Mouse (Mus musculus): ENCODE measurements at regions not wholly inside any gene's neighbourhood (a gene's known extent, or its start where the extent isn't known, plus 50 kb on each side); places are given as distances from the start of the nearest gene placed in this dataset.

DNA sequence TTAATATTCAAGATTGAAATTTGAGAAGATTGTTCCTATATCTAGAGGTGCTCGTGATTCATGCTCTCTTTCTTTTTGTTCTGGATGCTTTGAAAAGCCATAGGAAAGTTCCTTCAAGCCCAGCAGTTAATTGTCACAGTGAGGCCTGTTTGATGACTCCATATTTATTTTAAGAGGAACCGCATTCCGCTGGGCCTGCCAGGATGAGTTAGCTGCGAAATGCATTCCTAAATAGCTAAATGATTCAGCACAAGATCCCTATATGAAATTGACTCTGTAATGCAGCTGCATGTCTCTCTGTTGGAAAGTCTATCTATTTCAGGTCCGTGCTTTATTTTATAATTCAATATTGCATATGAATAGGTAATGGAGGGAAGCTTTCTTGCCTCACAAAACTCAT lies 511.9 kb upstream of the Adgra3 start:
- no peak overlapping the region for H3K4me3 ChIP-seq (replicated peaks)
- ATAC-seq, result no peak
- no peak overlapping the region for H3K9ac ChIP-seq (replicated peaks)
- no peaks in the 10 kb centered on the region for H3K4me1 ChIP-seq (replicated peaks)
- no peaks in the 10 kb centered on the region for H3K27me3 ChIP-seq
- no peak overlapping the region for H3K27ac ChIP-seq
- 79% methylated on average over 5 of the region's 5 CpGs for WGBS
- no peaks in the 10 kb centered on the region for H3K36me3 ChIP-seq
- no peak overlapping the region for H3K4me2 ChIP-seq (replicated peaks)
- H3K9me3 ChIP-seq, result no peaks in the 10 kb centered on the region

DNA sequence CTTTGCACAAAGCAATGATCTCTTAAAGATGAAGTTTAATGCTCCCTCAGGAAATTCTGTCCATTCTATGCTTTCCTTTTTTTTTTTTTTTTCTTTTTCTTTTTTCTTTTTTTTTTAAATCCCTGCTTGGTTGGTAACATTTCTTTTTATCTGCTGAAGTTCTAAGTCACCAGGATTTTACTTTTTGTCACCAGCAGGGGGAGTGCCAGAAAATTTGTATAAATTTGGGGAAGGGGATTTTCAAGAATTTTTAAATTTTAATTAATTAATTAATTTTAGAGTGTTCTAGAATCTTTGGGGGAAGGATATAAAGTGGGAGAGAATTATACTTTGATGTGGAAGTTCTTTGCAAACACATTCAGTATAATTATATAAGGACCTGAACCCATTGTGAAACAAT lies 492.3 kb upstream of the Adgra3 start:
- no peak for ATAC-seq
- H3K9me3 ChIP-seq, result no peaks in the 10 kb centered on the region
- no peaks in the 10 kb centered on the region for H3K36me3 ChIP-seq
- no peak overlapping the region for H3K4me2 ChIP-seq (replicated peaks)
- no peaks in the 10 kb centered on the region for H3K27me3 ChIP-seq
- H3K4me1 ChIP-seq (replicated peaks), result no peaks in the 10 kb centered on the region
- no peak overlapping the region for H3K27ac ChIP-seq
- no peak overlapping the region for H3K4me3 ChIP-seq (replicated peaks)
- H3K9ac ChIP-seq (replicated peaks), result no peak overlapping the region

GRCm38 (mm10) chr5:50512539-50512938 lies 453.7 kb upstream of the Adgra3 start:
- Histone ChIP-seq H3K27me3 (no peaks in the 10 kb centered on the region), H3K9ac (replicated peaks) (no peak overlapping the region), H3K9me3 (no peaks in the 10 kb centered on the region), H3K4me1 (replicated peaks) (no peaks in the 10 kb centered on the region), H3K27ac (no peak overlapping the region), H3K36me3 (no peaks in the 10 kb centered on the region), H3K4me2 (replicated peaks) (no peak overlapping the region), H3K4me3 (replicated peaks) (no peak overlapping the region)
- no peak for ATAC-seq
- 68% methylated on average over 2 of the region's 2 CpGs for WGBS

DNA sequence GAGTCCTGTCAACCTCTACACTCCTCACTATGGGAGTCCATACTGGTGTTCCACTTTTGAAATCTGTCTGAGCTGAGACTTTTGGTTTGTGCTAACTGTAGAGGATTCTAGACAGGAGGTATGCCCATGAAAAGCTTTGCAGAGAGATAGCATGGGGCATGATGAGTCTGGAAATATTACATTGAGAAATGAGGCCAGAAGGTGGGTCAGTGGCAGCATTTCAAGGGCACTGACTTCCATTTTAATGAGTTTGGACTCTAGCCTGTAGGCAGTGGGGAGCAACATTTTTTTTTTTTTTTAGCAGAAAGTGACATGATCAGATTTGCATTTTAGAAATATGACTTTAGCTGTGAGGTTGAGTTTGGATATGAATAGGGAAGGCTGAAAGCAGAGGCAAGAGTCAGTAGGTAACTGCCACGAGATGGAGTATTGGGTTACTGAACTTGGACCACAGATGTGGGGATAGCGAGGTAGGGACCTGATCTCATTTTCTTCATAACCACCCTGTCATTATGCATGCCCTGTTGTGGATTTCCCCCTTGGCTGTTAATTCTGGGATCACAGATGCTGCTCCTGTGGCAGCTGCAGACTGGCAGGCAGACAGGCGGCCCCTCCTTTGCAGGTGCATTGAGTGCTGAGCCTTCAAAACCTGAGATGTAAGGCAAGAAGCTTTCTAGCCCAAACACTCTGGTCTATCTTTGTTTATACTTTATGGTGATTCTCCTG lies 451.1 kb upstream of the Adgra3 start:
- Histone ChIP-seq H3K9ac (replicated peaks) (no peak overlapping the region), H3K9me3 (no peaks in the 10 kb centered on the region), H3K36me3 (no peaks in the 10 kb centered on the region), H3K4me2 (replicated peaks) (no peak overlapping the region), H3K4me3 (replicated peaks) (no peak overlapping the region), H3K27me3 (no peaks in the 10 kb centered on the region), H3K4me1 (replicated peaks) (no peaks in the 10 kb centered on the region), H3K27ac (no peak overlapping the region)
- 86% methylated on average over 3 of the region's 3 CpGs for WGBS
- ATAC-seq, result no peak

DNA sequence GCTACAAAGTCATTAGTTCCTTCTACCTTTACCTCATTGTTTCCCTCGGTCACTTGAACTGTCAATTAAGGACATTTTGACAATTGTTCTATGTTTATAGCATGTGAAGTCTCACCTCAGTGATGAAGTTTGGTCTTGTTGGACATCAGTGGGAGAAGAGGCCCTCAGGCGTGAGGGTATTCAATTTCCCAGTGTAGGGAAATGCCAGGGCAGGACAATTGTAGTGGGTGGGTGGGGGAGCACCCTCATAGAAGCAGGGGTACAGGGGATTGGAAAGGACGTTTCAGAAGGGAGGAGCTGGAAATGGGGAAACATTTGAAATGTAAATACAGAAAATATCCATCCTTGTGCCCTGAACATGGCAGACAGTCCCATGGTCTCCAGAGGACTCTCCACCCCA lies 431.4 kb upstream of the Adgra3 start:
- no peak overlapping the region for H3K27ac ChIP-seq
- H3K27me3 ChIP-seq, result no peaks in the 10 kb centered on the region
- no peak for ATAC-seq
- H3K4me1 ChIP-seq (replicated peaks), result no peaks in the 10 kb centered on the region
- H3K4me2 ChIP-seq (replicated peaks), result no peak overlapping the region
- H3K9ac ChIP-seq (replicated peaks), result no peak overlapping the region
- no peaks in the 10 kb centered on the region for H3K36me3 ChIP-seq
- no peaks in the 10 kb centered on the region for H3K9me3 ChIP-seq
- H3K4me3 ChIP-seq (replicated peaks), result no peak overlapping the region
- 79% methylated on average over 3 of the region's 3 CpGs for WGBS

DNA sequence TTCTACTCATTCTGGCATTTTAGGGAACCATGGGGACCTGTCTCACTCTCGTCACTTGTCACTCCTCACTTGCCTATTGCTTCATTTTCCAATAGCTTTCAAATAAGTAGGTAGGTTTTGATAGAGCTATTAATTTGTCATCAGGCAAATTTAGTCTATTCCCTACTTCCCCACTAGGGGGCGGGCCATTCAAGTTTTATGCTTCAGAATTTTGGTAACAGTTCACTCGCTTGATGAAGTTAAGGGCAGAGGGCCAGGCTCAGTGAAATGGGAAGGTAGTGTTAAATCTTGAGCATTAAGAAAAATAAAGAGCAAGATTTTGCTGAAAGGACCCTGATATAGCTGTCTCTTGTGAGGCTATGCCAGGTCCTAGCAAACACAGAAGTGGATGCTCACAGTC lies 418.2 kb upstream of the Adgra3 start:
- H3K4me1 ChIP-seq (replicated peaks), result no peaks in the 10 kb centered on the region
- H3K4me2 ChIP-seq (replicated peaks), result no peak overlapping the region
- WGBS, result 18% methylated on average over 3 of the region's 3 CpGs
- no peak for ATAC-seq
- H3K27me3 ChIP-seq, result no peaks in the 10 kb centered on the region
- H3K9me3 ChIP-seq, result no peaks in the 10 kb centered on the region
- H3K27ac ChIP-seq, result no peak overlapping the region
- no peak overlapping the region for H3K4me3 ChIP-seq (replicated peaks)
- H3K9ac ChIP-seq (replicated peaks), result no peak overlapping the region
- no peaks in the 10 kb centered on the region for H3K36me3 ChIP-seq

GRCm38 (mm10) chr5:50461491-50461890 lies 402.7 kb upstream of the Adgra3 start:
- Histone ChIP-seq H3K4me1 (replicated peaks) (no peaks in the 10 kb centered on the region), H3K4me2 (replicated peaks) (no peak overlapping the region), H3K36me3 (no peaks in the 10 kb centered on the region), H3K27ac (no peak overlapping the region), H3K9ac (replicated peaks) (no peak overlapping the region), H3K4me3 (replicated peaks) (no peak overlapping the region), H3K27me3 (no peaks in the 10 kb centered on the region), H3K9me3 (no peaks in the 10 kb centered on the region)
- no peak for ATAC-seq
- 85% methylated on average over 3 of the region's 3 CpGs for WGBS

DNA sequence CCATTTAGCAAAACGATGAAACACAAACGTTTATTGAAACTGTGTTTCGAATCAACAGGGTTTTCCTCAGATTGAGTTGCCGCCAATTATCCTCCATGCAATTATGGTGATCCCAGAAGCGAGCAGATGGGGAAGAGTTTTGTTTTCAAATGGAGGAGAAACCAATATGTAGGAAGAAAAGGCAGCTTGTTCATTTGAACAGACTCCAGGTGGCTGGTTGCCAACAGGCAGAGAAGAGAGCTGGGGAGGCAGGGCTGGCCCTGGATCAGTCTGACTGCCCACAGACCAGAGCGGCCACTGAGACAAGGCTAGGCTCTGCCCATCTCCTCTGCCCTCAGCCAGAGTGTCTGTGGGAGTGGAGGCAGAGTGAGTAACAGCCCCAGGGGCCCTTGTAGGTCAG lies 398.8 kb upstream of the Adgra3 start:
- ATAC-seq, result peak; percentile 69; the same call in 1 of the 2 replicates
- no peak overlapping the region for H3K27ac ChIP-seq
- no peak overlapping the region for H3K4me3 ChIP-seq (replicated peaks)
- H3K4me2 ChIP-seq (replicated peaks), result no peak overlapping the region
- H3K27me3 ChIP-seq, result no peaks in the 10 kb centered on the region
- H3K36me3 ChIP-seq, result no peaks in the 10 kb centered on the region
- no peak overlapping the region for H3K9ac ChIP-seq (replicated peaks)
- WGBS, result 70% methylated on average over 6 of the region's 6 CpGs
- no peaks in the 10 kb centered on the region for H3K9me3 ChIP-seq
- no peaks in the 10 kb centered on the region for H3K4me1 ChIP-seq (replicated peaks)

- Histone ChIP-seq H3K9ac (replicated peaks) (no peak overlapping the region), H3K9me3 (no peaks in the 10 kb centered on the region), H3K27me3 (no peaks in the 10 kb centered on the region), H3K36me3 (no peaks in the 10 kb centered on the region), H3K27ac (no peak overlapping the region), H3K4me3 (replicated peaks) (no peak overlapping the region), H3K4me2 (replicated peaks) (no peak overlapping the region), H3K4me1 (replicated peaks) (no peaks in the 10 kb centered on the region)
- ATAC-seq, result no peak
- 79% methylated on average over 2 of the region's 2 CpGs for WGBS
Measured at GRCm38 (mm10) chr5:50454387-50454786, 395.6 kb upstream of the Adgra3 start.

DNA sequence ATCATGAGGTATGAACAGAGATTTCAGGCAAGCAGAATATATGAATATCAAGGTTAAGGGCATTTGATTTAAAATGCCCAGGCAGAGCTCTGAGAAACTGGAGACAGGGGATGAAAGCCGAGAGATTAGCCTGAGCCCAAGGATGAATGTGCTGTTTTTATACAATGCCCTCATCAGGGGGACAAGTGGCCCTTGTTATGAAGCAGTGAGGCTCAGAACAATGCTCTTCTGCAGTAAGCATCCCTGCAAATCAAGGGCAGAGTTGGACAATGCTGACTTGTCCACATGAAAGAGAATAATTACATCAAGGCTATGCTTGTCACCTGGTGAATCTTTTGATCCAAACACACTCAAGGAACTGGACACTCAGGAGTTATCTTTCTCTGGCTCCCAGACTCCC lies 348.1 kb upstream of the Adgra3 start:
- Histone ChIP-seq H3K4me3 (replicated peaks) (no peak overlapping the region), H3K27me3 (no peaks in the 10 kb centered on the region), H3K27ac (0 out of 2 replicates have a peak overlapping the region, but pooled peaks have one; percentile 19), H3K36me3 (no peaks in the 10 kb centered on the region), H3K9me3 (no peaks in the 10 kb centered on the region), H3K4me2 (replicated peaks) (no peak overlapping the region), H3K4me1 (replicated peaks) (0 out of 2 replicates have a peak, but pooled peaks cover 4% of the 10 kb centered on the region), H3K9ac (replicated peaks) (no peak overlapping the region)
- ATAC-seq, result peak; percentile 79
- WGBS, result 6% methylated on average over 1 of the region's 1 CpGs

DNA sequence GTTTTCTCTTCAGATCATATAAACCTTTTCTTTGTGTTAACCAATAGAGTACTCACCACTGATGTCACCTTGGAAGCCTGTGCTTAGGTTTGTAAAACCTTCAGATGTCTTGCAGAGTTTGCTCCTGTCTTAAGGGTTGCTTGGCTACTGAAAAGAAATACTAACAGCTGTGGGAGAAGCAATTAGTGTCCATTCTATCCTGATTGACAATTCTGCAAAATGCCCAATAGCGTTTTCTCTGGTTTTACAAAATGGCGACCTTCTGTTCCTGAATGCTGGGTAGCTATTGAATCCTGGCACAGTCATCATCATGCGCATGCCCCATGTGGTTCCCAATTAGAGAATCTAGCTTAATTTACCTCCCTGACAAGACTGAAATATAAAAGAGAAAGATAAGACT lies 347.7 kb upstream of the Adgra3 start:
- no peaks in the 10 kb centered on the region for H3K36me3 ChIP-seq
- no peak overlapping the region for H3K9ac ChIP-seq (replicated peaks)
- no peaks in the 10 kb centered on the region for H3K27me3 ChIP-seq
- H3K4me2 ChIP-seq (replicated peaks), result no peak overlapping the region
- H3K9me3 ChIP-seq, result no peaks in the 10 kb centered on the region
- ATAC-seq, result peak; percentile 48; the same call in 1 of the 2 replicates
- no peak overlapping the region for H3K4me3 ChIP-seq (replicated peaks)
- WGBS, result 52% methylated on average over 3 of the region's 3 CpGs
- 0 out of 2 replicates have a peak, but pooled peaks cover 4% of the 10 kb centered on the region for H3K4me1 ChIP-seq (replicated peaks)
- H3K27ac ChIP-seq, result no peak overlapping the region

All from midbrain, embryonic 13.5 days (tissue).